Mouse (Mus musculus) limb, embryonic 10.5 days (tissue): ENCODE measurements at regions not wholly inside any gene's neighbourhood (a gene's known extent, or its start where the extent isn't known, plus 50 kb on each side); places are given as distances from the start of the nearest gene placed in this dataset.

ENCODE experiments used
- DNase-seq: peaks from one replicate; pipeline ENCODE4 v3.0.0-alpha.2; 2017; ENCODE audit warnings: low spot score
- H3K27ac ChIP-seq: fragments of 300-500 bp; sonication (generic); 2 replicates; pipeline ENCODE4 v1.5.1; 2016; ENCODE audit warnings: mild to moderate bottlenecking
- H3K27me3 ChIP-seq: fragments of 300-500 bp; sonication (generic); 2 replicates; pipeline ENCODE4 v1.6.1; 2016; ENCODE audit warnings: low read depth, mild to moderate bottlenecking; ENCODE audit not compliant: poor library complexity, severe bottlenecking
- H3K36me3 ChIP-seq: fragments of 300-500 bp; sonication (generic); 2 replicates; pipeline ENCODE4 v1.6.1; 2016; ENCODE audit warnings: mild to moderate bottlenecking, moderate library complexity
- H3K4me1 ChIP-seq: fragments of 300-500 bp; sonication (generic); 2 replicates; pipeline ENCODE4 v1.6.1; 2016
- H3K4me3 ChIP-seq: fragments of 300-500 bp; sonication (generic); 2 replicates; pipeline ENCODE4 v1.5.1; 2016; ENCODE audit warnings: mild to moderate bottlenecking, moderate library complexity
- H3K9me3 ChIP-seq: fragments of 300-500 bp; sonication (generic); replicated peaks from 2 replicates; pipeline ENCODE4 v1.6.1; 2016; ENCODE audit warnings: mild to moderate bottlenecking
- WGBS: fragments of 180-500 bp; shearing (Covaris S2); methylation state at CpG from one replicate; pipeline ENCODE4 v1.1.7; 2016; 5-methylcytosine and 5-hydroxymethylcytosine counted together

DNA sequence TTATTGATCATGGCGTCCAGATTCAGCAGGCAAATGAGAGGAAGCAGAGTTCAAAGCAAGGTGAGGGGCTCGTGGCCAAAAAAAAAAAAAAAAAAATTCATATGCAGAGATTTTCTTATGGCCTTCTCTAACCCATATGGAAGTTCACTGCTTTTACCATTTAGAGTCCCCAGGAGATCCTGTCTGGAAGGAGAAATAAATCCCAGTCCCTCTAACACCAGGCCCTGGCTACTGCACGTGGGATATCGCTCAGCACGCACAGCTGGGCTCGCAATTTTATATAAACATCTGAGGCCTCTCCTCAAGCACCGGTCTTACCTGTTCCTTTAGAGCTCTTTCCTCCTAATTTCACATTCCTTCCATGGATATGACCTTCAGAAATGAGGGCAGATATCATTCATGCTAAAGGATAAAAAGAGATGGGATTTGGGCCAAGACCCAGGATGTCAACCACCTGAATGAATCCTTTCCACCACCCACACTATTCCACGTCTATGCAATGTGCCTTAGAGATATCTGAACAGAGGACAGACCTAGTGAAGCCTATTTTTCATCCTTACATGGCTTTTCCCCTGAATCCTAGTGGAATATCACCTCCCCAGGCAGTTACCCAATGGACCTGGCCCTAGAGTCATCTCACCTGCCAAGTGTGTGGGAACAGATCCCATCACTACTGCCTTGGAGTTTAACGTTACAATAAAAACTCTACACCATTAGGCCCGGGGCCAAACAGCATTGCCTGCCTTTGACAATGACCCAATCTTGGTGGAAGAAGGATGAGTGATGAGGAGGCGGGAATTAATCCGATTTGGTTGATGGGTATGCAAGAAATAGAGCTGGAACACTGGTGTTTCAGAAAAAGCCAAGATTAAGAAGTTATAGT, 161.9 kb downstream of the Trim52 start:
- peak overlapping the region; percentile 37; the same call in 1 of the 2 replicates for H3K27ac ChIP-seq
- 82% methylated on average over 12 of the region's 12 CpGs for WGBS
- DNase-seq: no peak

GRCm38 (mm10) chr14:106269680-106270079, 163.7 kb downstream of the Trim52 start:
- peak overlapping the region; percentile 77 for H3K27ac ChIP-seq
- DNase-seq: no peak
- H3K9me3 ChIP-seq: no peaks in the 10 kb centered on the region
- H3K27me3 ChIP-seq: no peaks in the 10 kb centered on the region
- H3K4me3 ChIP-seq: no peak overlapping the region
- H3K36me3 ChIP-seq: no peaks in the 10 kb centered on the region
- peaks cover 27% of the 10 kb centered on the region for H3K4me1 ChIP-seq
- WGBS: 30% methylated on average over 6 of the region's 6 CpGs

More for the DNA sequence above, 161.9 kb downstream of the Trim52 start:
- Histone ChIP-seq H3K36me3 (no peaks in the 10 kb centered on the region), H3K27me3 (no peaks in the 10 kb centered on the region), H3K4me3 (no peak overlapping the region), H3K9me3 (no peaks in the 10 kb centered on the region), H3K4me1 (peaks cover 27% of the 10 kb centered on the region)

- WGBS: 57% methylated on average over 8 of the region's 8 CpGs
- Histone ChIP-seq H3K27me3 (no peaks in the 10 kb centered on the region), H3K27ac (no peak overlapping the region), H3K4me1 (peaks cover 11% of the 10 kb centered on the region), H3K4me3 (no peak overlapping the region), H3K9me3 (no peaks in the 10 kb centered on the region), H3K36me3 (no peaks in the 10 kb centered on the region)
- DNase-seq: no peak
Observed at GRCm38 (mm10) chr14:106313558-106313957, 207.6 kb downstream of the Trim52 start.

- Histone ChIP-seq H3K27ac (no peak overlapping the region), H3K36me3 (no peaks in the 10 kb centered on the region), H3K9me3 (no peaks in the 10 kb centered on the region), H3K4me1 (peaks cover 11% of the 10 kb centered on the region), H3K4me3 (no peak overlapping the region), H3K27me3 (no peaks in the 10 kb centered on the region)
- 74% methylated on average over 9 of the region's 9 CpGs for WGBS
- DNase-seq: no peak
Observed at GRCm38 (mm10) chr14:106314079-106314551, 208.1 kb downstream of the Trim52 start.

GRCm38 (mm10) chr14:106318767-106319166, 212.8 kb downstream of the Trim52 start:
- no peaks in the 10 kb centered on the region for H3K27me3 ChIP-seq
- H3K9me3 ChIP-seq: no peaks in the 10 kb centered on the region
- H3K4me1 ChIP-seq: peaks cover 7% of the 10 kb centered on the region; the same call in 1 of the 2 replicates
- WGBS: 17% methylated on average over 5 of the region's 5 CpGs
- H3K27ac ChIP-seq: no peak overlapping the region
- no peak overlapping the region for H3K4me3 ChIP-seq
- no peak for DNase-seq
- no peaks in the 10 kb centered on the region for H3K36me3 ChIP-seq

GRCm38 (mm10) chr14:106327653-106328283, 221.8 kb downstream of the Trim52 start:
- Histone ChIP-seq H3K27me3 (no peaks in the 10 kb centered on the region), H3K9me3 (no peaks in the 10 kb centered on the region), H3K36me3 (no peaks in the 10 kb centered on the region), H3K4me3 (no peak overlapping the region), H3K27ac (peak overlapping the region; percentile 44; the same call in 1 of the 2 replicates), H3K4me1 (peaks cover 7% of the 10 kb centered on the region)
- DNase-seq: no peak
- WGBS: 35% methylated on average over 8 of the region's 8 CpGs

DNA sequence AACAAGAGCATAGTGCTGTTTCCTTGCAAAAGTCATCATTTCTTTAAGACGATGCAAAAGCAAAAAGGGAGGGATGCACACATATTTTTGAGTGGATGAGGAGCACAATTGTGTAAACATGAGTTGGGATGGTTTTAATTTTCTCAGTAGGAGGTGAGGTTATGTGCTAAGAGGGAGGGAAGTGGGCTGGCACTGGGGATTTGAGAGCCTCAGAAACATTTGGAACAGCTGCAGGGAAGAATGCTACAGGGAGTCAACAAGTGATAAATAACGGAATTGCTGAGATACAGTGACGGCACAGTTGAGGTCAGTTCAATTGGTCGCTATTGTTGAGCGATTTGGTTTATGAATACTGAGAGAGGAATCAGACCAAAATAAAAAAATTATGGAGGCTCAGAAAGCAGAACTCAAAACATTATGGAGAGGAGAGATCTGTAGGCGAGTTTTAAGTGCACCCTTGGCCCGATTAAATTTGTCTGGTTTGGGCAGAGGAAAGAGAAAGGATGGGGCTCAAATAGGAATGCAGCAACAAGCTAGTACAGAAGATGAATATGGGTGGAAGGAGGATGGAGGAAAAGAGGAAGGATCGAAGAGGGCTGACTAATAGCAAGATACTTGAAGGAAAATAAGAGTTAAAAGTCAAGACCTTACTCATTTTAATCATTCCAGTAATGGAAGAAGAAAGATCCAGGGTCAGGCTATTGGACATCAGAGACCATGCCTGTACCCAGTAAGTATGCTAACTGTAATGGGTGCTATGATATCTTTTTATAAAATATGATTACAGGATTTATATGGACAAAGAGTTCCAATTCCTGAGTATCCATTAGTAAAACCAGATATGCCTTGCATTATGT, 259.0 kb downstream of the Trim52 start:
- Histone ChIP-seq H3K27me3 (no peaks in the 10 kb centered on the region), H3K36me3 (no peaks in the 10 kb centered on the region), H3K27ac (peak overlapping the region; percentile 74), H3K4me3 (peak overlapping the region; percentile 29), H3K4me1 (peaks cover 32% of the 10 kb centered on the region), H3K9me3 (no peaks in the 10 kb centered on the region)
- 32% methylated on average over 8 of the region's 8 CpGs for WGBS
- DNase-seq: peak; percentile 42

DNA sequence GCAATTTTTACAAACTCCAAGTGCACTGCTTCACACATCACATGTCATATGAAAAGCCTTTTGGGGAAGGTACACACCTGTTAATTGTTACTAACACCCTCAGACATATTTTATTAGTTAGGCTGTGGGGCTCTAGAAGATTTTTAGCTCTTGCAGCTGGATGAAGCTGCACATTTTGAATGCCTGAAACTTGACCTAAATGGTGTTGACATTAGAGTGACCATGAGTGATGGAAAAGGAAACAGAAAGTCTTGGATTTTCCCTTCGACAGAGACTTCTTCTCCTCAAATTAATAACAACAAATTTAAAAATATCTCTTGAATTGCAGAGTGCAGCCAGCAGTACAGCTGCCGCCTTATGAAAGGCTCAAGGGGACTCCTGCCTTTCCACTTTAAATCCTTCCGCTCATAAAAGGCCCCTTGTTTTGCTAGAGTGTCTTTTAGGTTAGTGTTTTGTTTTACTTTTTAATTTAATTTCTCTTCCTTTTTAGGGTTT, 259.7 kb downstream of the Trim52 start:
- 40% methylated on average over 3 of the region's 3 CpGs for WGBS
- Histone ChIP-seq H3K27me3 (no peaks in the 10 kb centered on the region), H3K36me3 (no peaks in the 10 kb centered on the region), H3K4me1 (peaks cover 32% of the 10 kb centered on the region), H3K9me3 (no peaks in the 10 kb centered on the region), H3K4me3 (peak overlapping the region; percentile 29), H3K27ac (peak overlapping the region; percentile 74)
- DNase-seq: no peak

DNA sequence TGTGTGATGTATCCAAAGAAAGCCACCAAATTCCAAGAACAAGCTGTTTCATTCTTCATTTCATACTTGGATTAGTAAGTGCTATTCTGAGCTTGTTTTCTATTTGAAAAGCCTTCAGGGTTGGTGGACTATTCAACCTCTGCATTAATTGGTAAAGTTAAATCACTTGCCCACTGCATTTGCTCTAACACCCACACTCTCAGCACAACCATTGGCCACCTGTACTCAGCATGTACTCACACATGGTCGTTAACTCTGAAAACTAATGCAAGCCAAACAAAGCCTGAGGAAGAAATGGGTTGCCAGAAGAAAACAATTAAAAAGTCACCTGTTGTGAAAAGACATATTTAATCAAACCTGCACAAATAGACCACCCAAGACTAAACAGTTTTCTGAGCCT, 267.5 kb downstream of the Trim52 start:
- Histone ChIP-seq H3K4me3 (no peak overlapping the region), H3K4me1 (peaks cover 11% of the 10 kb centered on the region), H3K27ac (peak overlapping the region; percentile 58; the same call in 1 of the 2 replicates), H3K27me3 (no peaks in the 10 kb centered on the region), H3K9me3 (no peaks in the 10 kb centered on the region), H3K36me3 (no peaks in the 10 kb centered on the region)
- no peak for DNase-seq
- WGBS: 38% methylated on average over 1 of the region's 1 CpGs

GRCm38 (mm10) chr14:106379645-106380044, 273.6 kb downstream of the Trim52 start:
- Histone ChIP-seq H3K4me1 (peaks cover 25% of the 10 kb centered on the region), H3K4me3 (no peak overlapping the region), H3K27ac (no peak overlapping the region), H3K27me3 (no peaks in the 10 kb centered on the region), H3K36me3 (no peaks in the 10 kb centered on the region), H3K9me3 (no peaks in the 10 kb centered on the region)
- no peak for DNase-seq
- WGBS: 89% methylated on average over 4 of the region's 4 CpGs

GRCm38 (mm10) chr14:106387671-106388070, 281.7 kb downstream of the Trim52 start:
- DNase-seq: no peak
- H3K4me1 ChIP-seq: peaks cover 4% of the 10 kb centered on the region; the same call in 1 of the 2 replicates
- WGBS: 93% methylated on average over 3 of the region's 3 CpGs
- H3K27me3 ChIP-seq: no peaks in the 10 kb centered on the region
- H3K36me3 ChIP-seq: no peaks in the 10 kb centered on the region
- H3K4me3 ChIP-seq: no peak overlapping the region
- H3K27ac ChIP-seq: no peak overlapping the region
- H3K9me3 ChIP-seq: no peaks in the 10 kb centered on the region

DNA sequence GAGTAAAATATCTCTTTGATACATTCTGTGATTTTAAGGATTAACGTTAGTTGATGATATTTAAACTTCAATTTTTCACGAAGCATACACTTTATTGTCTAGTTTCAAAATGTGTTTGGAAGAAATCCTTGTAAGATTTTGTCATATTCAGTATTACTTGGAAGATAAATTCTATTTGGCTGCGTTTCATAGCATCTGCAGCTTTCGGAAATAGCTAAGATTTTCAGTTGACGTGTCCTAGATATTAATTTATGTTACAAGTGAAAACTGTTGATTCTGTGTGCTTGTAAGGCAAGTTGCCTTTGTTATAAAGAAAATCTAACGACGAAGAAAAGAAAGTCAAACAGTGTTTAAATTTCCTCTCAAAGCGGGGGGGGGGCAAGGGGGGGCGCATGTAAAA, 284.5 kb downstream of the Trim52 start:
- WGBS: 92% methylated on average over 9 of the region's 9 CpGs
- Histone ChIP-seq H3K4me3 (no peak overlapping the region), H3K27me3 (no peaks in the 10 kb centered on the region), H3K36me3 (no peaks in the 10 kb centered on the region), H3K27ac (no peak overlapping the region), H3K4me1 (no peaks in the 10 kb centered on the region), H3K9me3 (no peaks in the 10 kb centered on the region)
- no peak for DNase-seq
